Mouse (Mus musculus) adrenal gland, adult 18-20 months (tissue): ENCODE results near the gene Ly6g6f. TPM values are rescaled to one million over a fixed set of nuclear protein-coding genes. Genes with fewer than 3 reads are reported as not detected.
"Not testable (repeated sequence)": the region's sequence is repeated elsewhere in the genome, so short reads cannot be mapped to it uniquely, and the experiment has no call there.

Experiments
- DNase-seq, 2 experiments: peaks; one replicate each; pipeline ENCODE4 v3.0.0; 2021 to 2022; ENCODE audit warnings: low spot score in 2 of 2
- long read RNA-seq, 2 experiments: library from polyadenylated mRNA; stranded (forward); transcript quantifications; one replicate each; pipeline ENCODE4 v2.0.0; 2021
- total RNA-seq, 2 experiments: library from RNA; stranded (reverse); gene quantifications; 1 replicate in 1 of 2; 2 replicates in 1 of 2; pipeline ENCODE4 v1.2.3; 2021

Gene Ly6g6f
- total RNA-seq, result not detected
- long read RNA-seq, experiment 1, result 0 reads
- long read RNA-seq, experiment 2, result 0 reads

DNA sequence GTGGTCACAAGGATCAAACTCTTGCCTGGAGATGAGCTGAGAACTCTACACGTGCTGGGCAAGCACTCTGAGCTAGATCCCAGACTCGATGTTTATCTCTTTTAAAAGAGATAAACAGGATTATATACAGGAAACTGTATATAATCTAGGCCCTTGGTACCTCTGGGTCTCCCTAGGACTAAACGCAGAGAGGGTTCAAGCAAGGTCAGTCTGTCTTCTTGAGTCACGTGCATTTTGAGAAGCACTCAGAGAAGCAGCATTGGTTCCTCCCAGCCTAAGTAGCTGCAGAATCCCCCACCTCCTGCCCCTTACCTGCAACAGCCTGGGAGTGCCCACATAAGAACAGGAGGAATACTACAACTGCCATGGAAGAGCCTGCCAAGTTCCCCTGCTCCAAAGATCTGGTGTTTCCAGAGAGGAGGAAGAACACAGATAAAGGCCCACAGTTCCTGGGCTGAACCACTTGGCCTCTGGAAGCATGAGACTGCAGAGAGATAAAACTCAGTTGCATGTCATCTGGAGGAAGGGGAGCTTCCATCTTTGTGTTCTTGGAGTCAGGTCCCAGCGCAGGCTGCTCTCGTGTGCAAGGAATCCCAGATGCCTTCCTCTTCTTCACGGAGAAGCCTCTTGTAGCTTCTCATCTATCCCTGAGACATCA lies at the start of gene Ly6g6f:
Ly6g6f (minus strand) TSS at position 403 of the 658 bp plus-strand sequence.
- DNase-seq, result no peak

DNA sequence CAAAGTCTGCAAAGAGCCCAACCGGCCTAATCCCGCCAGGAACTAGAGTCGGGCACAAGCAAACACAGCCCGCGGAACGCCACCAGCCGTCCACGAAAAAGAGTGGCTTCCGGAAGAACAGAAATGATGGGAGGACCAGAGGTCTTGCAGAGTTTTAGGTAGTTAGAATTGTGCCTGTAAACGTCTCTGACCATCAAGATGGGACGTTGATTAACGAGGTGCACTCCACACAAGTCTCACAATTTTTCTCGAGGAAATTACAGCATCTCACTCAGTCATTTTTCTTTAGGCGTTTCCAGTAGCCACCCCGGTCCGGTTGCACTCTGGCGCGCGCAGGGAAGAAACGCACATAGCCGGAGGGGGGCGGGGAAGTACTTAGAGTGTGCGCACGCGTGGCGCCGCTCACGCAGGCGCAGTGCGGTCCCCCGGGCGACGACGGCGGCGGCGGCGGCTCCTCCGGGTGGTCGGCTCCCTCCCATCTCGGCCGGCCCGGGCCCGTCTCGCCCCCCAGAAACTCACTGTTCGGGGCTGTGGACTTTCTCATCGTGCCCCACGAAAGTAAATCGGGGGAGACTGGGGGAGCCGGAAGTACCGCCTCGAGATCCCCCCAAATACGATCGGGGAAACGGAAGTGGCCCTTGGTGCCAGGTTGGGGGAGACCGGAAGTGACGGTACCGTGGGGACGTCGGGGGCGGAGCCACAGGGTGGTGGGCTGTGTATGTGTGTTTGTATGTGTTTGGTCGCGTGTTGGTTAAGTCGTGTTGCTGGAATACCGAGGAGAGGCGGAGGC lies 49.6 kb upstream of the Ly6g6f start, which contains the start of gene Bag6:
Bag6 (plus strand) TSS at position 378 of the 790 bp plus-strand sequence.
- peak; percentile 93 to 96 for DNase-seq

DNA sequence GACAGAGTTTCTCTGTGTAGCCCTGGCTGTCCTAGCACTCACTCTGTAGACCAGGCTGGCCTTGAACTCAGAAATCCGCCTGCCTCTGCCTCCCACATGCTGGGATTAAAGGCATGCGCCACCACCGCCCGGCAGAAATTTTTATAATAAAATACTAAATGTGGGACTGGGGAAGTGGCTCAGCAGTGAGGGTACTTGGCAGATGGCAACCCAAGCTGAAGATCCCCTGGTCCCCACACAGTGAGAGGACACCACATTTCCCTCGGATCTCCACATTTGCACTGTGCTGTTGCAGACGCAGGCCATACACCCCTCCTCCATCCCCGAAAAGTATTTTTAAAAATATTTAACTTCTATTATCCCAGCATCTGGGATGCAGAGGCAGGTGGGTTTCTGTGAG lies 48.1 kb upstream of the Ly6g6f start:
- no peak for DNase-seq

DNA sequence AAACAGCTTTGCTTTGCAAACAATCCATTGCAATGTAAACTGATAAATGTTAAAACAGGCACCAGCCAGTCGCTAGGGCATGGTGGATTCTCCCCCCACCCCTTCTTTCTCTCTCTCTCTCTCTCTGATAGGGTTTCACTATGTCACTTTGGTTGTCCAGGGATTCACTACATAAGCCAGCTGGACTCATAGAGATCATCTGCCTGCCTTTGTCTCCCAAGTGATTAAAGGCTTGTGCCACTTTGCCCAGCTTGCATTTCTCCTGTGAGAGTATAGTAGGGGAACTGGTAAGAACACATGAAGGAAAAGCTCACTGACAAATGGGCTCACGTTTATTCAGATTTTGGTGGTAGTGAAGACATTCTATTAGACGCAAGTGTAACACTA lies 46.8 kb upstream of the Ly6g6f start:
- no peak for DNase-seq

DNA sequence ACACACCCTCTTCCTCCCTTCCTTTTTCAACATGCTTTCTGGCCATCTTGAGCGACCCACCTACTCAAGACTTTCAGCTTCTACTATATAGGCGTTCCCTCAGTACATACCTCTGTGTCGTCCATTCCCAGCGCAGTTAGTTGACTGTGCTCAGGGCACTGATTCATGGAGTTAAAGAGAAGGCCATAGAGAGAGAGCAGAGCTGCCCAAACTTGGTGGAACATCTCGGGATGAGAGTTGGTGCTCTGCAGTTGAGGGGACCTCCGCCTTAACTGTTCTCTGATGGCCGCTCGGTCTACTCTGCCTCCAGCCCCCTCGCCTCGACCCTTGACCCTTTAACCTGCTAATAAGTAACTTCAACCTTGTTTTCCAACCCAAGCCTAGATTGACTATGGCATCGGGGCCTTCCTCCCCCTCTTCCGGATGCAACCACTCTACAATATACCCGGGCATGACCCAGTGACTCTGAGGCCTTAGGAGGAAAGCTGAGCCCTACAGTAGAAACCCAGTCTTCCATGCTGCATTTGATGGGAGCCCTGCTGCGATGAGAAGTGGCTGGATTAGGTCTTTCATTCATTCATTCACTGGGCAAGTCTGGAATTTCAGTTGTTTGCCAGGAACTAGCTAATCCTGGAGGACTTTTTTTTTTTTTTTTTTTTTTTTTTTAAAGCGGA lies 46.2 kb upstream of the Ly6g6f start, which contains the start of gene Apom:
Apom (minus strand) TSS at position 551 of the 674 bp plus-strand sequence.
- no peak for DNase-seq

DNA sequence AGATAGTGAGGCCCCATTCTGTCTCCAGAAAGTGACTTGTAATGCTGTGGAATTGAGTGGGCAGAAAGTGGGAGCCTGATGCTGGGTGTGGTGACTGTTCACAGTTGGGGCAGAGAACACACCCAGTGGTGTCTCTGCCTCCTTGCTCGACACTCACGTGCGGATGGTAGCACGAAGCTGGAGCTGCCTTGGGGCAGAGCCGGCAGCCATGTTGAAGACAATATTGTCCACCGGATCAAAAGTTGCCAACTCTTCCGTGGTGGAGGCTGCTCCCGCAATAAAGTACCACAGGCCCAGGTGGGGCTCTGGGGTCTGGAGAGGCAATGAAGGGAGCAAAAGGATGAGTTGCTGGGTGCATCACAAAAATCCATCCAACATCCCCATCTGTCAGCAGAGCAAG lies 45.6 kb upstream of the Ly6g6f start:
- no peak for DNase-seq

DNA sequence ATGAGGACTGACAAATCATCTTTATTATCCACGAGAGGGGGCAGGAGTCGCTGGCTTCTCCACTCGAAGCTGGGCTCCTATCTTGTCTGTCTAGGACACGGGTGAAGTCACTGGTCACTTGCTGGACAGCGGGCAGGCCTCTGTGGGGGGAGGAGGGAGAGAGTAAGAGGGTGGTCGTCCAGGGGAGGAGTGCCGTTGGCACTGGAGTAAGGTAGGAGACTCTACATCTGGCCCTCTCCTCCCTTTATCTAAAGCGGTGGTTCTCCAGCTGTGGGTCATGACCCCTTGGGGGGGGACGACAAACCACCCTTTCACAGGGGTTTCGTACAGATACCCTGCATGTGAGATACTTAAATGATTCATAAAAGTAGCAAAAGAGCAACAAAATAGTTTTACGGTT lies 43.6 kb upstream of the Ly6g6f start:
- no peak for DNase-seq

DNA sequence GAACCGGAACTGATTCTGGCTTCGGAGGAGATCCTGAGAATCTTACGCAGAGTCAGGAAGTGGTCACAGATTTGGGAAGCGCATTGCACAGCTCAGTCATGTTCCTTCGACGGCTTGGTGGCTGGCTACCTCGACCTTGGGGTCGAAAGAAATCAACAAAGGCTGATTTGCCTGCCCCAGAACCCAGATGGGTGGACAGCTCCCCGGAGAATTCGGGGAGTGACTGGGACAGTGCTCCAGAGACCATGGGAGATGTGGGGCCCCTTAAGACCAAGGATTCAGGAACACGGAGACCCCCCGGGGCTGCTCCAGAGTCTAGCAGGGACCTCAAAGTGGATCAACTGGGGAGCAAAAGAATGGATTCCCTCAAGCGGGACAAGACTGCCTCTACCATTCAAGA lies 41.6 kb upstream of the Ly6g6f start:
- DNase-seq, result no peak

DNA sequence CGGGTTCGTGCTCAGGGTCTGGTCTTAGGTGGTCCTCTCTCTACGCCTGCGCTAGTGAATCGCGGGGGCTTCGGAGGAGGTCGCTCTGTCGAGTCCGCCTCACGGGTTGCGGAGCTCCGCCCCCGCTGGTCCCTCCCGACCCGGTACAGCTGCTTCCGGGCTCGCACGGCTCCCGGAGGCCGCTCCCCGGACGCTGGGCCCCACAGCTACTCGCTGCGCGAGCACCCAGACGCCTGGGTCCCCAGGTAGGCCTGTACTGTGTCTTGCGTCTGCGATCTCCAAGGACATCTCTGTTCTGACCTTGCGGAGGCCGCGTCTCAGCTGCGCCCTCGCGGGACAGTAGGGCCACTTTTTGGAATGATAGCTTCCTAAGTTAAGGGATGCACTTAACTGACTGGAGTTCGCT lies 40.8 kb upstream of the Ly6g6f start, which contains the start of gene D17H6S53E:
D17H6S53E (plus strand) TSS at position 168 of the 406 bp plus-strand sequence.
- peak; percentile 72 to 76 for DNase-seq

DNA sequence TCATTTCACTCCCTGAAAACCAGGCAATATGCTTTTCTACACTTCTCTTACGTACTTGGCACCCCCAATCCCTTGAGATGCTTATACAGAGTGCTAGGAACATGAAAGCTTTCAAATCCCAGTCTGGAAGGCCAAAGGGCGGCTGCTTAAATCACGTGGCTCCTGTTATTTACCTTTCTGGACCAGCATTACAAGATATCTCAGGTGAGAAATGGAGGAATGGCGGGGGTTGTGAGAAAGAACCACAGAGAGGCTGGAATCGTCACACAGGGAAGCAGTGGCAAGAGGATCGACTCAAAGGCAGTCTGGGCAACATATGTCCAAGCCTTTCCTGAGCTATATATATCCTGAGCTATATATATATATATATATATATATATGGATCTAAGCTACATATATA lies 40.2 kb upstream of the Ly6g6f start:
- DNase-seq, result no peak

DNA sequence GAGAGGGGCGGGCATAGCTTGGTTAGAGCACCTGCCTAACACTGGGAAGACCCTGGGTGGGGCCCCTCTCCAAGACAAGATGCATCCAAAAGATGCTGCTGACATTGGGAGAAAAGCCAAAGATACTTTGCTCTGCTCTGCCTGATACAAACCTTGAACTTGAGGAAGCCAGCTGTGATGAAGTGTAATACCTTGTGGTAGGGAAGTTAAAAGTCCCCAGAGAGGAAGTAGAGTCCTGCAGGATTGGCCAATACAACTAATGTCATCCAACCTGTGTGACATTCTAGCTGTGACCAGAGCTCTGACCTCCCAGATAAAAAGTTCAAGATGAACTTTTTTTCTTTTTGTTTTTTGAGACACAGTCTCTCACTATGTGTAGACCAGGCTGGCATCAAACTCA lies 39.7 kb upstream of the Ly6g6f start:
- DNase-seq, result no peak

DNA sequence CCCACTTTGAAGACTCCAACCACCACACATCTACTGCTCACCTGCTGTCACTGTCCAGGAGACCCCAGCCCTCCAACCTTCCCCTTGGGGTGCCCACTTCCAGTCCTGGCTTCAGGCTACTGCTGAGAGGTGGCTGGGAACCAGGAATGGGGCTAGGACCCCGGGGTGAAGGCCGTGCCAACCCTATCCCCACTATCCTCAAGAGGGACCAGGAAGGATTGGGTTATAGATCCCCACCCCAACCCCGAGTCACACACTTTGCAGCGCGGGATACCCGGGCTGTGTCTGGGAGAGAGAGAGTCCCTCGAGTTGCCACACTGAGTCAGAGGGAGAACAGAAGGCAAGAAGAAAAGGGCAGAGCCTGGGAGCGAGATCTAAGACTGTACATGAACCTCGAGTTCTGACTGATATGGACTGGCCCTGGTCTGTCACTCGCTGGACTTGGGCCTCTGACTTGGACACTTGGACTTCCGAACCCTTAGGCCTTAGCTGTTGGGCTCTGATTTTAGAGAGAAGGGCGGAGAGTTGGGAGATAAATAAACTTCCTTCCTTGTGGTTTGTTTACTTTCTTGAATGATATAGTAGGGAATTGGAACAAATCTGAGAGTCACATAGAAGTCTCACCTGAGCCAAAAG lies 39.0 kb upstream of the Ly6g6f start:
- DNase-seq, result not testable (repeated sequence)

DNA sequence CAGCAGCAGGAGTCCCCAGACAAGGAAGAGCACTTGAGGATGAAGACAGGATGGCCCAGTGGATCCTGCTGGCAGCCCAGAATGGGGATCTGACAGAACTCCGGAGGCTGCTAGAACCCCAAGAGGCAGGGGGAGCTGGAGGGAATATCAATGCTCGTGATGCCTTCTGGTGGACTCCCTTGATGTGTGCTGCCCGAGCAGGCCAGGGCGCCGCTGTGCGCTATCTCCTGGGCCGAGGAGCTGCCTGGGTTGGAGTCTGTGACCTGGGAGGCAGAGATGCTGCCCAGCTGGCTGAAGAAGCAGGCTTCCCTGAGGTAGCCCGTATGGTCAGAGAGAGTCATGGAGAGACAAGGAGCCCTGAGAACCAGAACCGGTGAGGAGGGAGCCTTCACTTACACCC lies 37.9 kb upstream of the Ly6g6f start:
- DNase-seq, result not testable (repeated sequence)

DNA sequence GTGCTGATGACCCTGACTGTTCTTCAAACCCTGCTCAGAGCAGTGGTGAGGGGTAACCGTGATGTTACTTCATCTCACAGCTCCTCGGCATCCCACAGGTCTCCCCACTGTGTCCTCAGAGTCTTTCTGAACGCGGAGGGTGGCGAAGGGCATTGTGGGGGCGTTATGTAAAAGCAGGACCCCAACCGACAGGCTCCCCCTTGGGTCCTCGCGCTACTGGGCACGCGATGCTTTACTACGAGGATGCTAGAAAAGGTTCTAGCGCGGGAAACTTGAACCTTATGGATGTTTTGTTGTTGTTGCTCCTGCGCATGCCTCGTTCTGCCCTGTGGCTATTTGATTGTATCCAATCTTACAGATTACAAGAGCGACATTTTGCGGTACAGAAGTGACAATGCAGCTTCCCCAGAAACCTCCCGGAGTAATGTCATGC lies 36.5 kb upstream of the Ly6g6f start, which contains the start of gene Csnk2b:
Csnk2b (minus strand) TSS at position 183 of the 433 bp plus-strand sequence.
- DNase-seq, result no peak

DNA sequence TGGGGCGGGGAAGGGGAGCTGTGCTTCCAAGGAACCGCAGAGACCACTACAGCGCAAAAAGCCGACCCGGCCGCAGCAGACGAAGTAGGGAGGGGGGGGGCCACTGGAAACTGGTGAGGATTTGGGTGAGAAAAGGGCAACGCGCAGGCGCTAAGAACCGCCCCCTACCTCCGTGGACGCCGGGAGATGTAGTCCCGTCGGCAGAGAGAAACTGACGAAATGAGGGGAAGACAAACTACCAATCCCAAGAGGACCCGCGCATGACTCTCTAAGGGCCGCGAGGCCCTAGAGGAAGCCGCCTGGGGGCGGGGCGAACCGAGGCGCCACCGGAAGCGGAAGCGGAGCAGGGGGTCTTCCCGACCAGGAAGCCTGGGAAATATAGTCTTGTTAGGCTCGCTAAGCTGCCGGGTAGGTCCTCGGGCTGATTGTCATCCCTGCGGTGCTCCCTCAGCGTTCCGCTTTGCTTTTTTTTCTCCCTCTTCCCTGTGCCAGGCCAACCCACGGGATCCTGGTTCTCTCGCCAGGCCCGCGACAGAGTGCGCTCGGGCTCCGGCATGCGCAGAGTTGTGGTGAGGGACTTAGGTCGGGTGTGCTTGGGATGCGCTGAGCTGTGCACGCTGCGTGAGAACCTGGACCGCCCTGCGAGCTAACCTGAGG lies 35.9 kb upstream of the Ly6g6f start, which contains the start of gene Gpank1:
Gpank1 (plus strand) TSS at position 313 of the 657 bp plus-strand sequence.
- DNase-seq, result peak; percentile 92 to 94

DNA sequence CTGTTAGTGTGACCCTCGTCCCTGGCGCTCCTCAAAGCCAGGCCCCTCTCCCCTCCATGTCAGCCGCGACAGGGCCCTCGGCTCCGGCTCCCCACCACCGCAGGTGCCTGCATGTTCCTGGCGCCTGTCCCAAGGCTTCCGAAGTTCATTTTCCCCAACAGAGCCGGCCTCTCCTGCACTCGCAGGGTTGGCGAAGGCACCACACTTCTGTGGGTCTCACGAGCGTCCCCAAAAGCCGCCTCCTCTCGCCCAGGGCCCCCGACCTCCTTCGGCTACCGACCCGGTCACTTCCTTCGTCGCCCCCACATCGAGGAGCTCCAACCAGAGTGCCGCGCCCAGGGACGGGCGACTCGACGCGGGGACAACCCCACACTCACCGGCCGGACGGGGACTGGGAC lies 35.3 kb upstream of the Ly6g6f start:
- no peak for DNase-seq

DNA sequence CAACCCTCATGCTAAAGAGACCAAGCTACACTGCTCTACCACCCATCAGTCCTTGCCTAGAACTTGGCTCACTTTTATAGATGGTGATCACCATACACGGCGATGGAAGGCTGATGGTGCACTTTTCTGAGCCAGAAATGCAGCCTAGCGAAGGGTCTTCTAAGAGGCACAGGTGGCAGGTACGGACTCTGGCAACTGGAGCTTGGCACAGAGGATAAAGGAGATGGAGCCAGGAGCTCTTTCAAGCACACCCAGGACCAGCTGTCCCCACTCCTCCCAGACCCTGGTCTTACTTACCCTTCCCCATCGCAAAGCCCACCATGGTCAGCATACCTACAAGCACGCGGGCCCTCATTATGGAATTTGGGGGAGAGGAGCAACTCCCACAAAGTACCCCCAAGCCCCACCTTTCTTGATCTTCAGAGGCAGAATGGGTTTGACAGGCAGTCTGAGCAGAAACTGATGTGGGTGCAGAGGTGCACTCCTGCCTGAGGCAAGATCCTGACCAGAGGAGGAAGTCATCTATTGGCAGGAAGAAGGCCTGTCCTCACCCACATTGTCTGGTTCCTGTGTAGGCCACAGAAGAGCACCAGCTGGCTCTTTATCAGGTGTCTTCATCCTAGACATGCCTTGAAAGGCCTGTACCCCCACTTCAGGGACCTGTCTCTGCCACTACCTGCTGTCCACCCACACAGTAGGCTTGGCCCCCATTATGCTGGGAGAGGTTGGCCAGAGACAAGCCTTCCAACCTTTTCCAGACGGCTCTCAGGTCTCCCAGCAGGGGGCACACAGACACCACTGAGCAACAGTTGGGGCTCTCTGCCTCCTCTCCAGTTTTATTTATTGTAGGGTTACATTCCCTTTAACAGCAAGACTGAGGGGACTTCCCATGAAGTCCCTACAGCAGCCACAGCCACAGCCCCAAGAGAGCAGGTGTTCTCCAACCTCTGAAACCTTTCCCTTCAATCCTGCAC lies 29.9 kb upstream of the Ly6g6f start, which contains the start of gene Ly6g5b:
Ly6g5b (minus strand) TSS at position 383 of the 974 bp plus-strand sequence.
- no peak for DNase-seq

DNA sequence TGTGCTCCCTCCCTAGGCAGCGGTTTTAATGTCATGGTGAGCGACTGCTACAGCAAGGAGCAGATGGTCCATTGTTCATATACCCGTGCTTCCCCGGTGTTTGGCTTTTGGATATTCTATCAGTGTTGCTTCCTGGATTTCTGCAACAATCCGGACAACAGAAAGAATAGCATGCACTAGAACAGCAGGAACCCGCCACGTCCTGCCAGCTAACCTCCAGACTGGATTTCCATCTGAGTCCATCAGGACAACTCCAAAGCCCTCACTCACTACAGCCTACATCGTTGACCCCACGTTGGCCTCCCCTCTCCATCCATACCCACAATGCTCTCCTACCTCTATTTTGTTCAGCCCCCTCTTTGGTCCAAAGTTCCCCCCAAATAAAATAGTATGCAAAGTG lies 26.4 kb upstream of the Ly6g6f start:
- DNase-seq, result no peak

DNA sequence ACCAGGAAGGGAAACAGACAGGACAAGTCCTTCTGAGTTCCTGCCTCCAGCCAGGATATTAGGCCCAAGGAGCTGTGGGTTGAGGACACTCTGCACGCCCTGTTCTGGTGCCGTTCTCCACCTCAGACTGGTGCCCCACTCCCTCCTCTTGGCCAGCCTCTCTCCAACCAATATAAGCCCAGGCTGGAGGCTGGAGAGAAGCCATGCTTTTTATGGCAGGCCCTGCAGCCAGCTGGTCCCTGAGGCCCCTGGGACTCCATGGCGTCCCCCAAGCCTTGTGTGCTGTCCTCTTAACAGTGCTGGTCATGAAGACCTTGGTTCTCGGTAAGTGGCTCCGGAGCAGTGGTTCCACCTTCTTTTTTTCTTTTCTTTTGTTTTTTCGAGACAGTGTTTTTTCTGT lies 22.7 kb upstream of the Ly6g6f start, which contains the start of gene Ly6g5c:
Ly6g5c (plus strand) TSS at position 183 of the 400 bp plus-strand sequence.
- DNase-seq, result no peak
